Mouse (Mus musculus) cerebellum, adult 9-11 months (tissue): ENCODE results near the gene Ppp4c.

ENCODE experiments used
- DNase-seq: peaks from one replicate; pipeline ENCODE4 v3.0.0; 2022

The Ppp4c gene

DNA sequence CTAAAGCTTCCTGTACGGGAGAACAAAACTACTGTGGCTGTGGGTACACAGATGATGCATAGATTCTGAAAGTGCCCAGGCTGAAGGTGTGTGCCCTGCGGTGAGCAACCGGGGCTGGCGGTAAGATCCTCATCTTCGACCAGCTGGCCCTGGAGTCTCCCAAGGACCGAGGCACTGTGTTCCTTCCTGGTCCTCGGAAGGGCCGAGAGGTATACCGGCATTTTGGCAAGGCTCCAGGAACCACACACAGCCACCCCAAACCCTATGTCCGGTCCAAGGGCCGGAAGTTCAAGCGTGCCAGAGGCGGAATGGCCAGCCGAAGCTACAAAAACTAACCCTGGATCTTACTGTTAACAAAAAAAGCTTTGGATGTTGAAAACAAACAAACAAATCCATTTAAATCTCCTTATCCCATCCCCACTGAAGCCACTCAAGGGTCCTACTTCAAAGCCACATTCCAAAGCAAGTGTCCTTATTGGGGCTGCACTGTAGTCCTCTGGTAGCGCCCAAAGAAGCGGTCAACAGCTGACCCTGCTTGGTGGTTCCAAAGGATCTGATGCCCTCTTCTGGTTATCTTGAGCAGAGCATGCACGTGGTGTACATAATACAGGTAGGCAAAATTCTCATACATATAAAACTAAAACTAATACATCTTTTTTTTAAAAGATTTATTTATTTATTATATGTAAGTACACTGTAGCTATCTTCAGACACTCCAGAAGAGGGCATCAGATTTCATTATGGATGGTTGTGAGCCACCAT, 42.5 kb downstream of the Ppp4c start:
- DNase-seq: no peak

DNA sequence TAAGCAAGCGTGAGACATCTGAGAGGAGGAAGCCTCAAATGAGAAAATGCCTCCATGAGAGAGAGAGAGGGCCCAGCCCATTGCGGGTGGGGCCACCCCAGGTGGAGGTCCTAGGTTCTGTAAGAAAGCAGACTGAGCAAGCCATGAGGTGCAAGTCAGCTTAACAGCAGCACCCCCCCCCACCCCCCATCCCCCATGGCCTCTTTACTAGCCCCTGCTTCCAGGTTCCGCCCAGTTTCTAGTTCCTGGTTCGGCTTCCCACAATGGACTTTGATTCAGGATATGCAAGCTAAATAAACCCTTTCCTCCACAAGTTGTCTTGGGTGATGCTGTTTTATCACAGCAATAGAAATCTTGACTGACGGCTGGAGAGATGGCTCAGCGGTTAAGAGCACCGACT, 43.5 kb downstream of the Ppp4c start:
- no peak for DNase-seq

DNA sequence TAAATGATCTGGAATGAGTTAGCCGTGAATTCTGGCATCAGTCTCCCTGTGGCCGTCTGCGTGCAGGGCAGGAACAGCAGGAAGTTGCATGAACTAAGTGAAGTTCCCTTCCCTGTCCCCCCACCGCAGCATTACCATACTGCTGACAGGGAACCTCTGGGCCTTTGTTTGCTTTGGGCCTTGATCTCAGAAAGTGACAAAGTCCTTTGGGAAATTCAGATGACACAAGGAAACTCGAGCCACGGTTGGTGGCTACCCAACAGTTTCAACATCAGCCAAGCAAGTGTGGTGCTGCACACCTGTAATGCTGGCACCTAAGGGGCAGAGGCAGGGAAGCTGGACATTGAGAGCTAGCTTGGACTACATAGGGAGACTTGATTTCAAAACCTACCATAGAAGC, 45.5 kb downstream of the Ppp4c start:
- DNase-seq: no peak

DNA sequence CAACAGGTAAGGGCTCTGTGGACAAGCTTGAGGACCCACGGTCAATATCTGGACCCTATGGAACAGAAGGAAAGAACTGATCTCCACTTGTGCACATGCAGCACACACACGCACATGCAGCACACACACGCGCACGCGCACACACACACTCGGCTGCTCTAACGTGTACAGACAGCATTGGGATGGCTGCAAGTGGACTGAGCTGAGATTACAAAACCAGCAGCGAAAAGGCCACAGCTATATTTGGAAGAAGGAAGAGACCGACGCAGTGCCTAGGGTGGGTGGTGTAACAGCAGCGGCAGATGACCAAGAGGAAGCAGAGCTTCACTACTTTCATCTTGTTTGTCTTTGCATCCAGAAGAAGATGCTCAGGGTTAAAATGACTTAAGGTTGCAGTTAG, 46.2 kb downstream of the Ppp4c start:
- DNase-seq: no peak

DNA sequence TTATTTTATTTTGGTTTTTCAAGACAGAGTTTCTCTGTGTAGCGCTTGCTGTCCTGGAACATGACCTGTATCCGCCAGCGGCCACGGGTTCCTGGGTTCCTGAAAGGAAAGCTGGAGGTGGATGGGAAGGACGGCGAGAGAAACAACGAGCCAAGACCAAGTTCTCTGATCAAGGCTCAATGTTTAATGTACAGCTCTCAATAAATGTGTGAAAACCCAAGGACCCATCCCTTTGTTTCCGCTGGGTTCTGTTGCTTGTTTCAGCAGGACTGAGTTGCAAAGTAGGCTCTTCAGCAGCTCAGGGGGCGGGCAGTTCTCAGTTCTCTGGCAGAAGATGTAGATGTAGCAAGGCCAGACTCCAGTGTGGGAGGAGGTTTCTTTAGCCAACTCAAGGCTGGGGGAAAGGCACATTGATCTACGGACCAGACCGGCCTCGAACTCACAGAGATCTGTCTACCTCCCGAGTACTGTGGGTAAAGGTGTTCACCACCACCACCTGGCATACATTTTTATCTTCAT, 50.3 kb downstream of the Ppp4c start:
- no peak for DNase-seq

DNA sequence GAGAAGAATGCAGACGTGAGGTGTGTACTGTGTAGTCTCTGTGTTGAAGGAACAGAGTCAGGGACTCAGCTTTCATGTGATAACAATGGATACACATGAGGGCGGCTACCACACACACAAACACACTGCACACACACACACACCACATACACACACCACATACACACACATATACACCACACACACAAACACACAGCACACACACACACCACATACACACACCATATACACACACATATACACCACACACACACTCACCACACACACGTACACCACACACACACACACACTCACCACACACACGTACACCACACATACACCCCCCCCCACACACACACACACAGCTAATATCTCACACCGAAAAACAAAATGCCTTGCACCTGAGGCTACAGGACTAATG, 50.8 kb downstream of the Ppp4c start:
- no peak for DNase-seq

DNA sequence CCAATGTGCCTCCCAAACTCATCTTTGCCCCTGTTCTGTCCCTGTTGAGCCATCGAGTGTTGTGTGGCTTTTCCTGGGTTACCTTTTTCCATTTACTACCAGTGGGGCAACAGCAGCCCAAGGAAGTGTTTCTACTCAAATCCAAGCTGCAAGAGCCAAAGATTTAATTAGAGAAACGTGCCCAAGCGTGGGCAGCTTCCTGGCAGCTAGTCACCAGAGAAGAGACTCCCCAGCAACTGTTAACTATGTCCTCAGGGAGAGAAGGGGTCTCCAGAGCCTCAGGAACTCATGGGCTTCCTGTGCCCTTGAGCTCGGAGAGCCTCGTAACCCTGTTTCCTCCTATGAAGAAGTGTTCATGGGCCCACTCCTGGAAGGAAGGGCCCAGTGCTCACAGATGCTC, 51.3 kb downstream of the Ppp4c start:
- no peak for DNase-seq

DNA sequence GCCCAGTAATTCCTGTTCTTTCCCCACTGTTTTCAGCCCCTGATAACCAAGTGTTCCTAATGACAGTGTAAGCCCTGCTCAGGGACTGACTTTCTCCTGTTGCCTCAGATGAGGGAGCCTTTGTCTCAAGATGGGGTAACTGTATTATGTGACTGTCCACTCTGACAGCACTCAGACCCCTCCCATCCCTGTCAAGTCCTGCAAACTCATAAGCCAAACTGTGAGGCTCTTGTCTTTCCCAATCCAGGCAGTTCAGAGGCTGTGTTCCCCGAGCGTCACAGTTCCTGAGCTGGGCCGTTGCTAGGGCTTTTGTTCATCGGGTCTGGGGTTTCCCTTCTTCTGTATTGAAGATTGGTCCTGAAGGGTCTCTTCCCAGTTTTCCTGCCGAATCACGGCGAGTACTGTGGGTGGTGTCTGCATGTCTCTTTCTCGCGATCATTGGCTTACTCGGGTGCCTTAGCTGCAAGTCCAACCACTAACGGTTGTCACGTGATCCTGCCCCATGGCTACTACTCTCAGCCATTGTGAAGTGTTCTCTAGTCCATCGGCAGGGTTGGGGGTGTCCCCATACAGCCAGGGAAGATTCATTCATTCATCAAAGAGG, 52.1 kb downstream of the Ppp4c start:
- no peak for DNase-seq

DNA sequence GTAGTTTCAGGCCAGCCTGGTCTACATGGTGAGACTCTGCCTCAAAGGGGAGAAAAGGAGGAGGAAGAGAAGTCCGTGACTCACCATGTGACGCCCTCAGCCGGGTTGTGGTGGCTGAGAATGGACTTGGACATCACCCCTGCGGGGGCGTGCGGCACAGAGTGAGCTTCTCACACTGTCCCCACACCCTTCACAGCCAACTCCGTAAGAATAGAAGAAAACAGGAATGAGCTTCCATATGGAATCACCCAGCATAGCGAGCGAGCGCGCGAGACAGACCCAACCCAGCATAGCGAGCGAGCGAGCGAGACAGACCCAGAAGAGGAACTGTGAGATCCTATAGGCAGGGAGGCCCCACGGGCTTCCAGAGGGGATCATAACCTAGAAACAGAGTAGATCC, 52.7 kb downstream of the Ppp4c start:
- no peak for DNase-seq

DNA sequence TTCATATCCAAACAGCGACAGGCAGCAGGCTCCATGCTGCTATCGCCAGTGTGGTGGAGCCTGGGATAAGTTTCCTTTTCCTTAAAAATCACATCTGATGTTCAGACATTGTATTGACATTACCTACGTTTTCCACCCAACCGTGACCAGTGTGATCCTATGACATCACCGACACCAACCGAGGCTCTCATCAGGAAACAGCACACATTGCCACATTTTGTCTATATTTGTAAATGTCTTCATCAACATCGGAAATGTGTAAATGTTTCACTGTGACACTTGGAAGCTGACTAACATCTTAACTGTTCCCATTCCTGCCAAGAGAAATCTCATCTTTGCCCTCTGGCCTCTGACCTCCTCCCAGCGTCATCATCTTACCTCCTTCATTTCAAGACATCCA, 56.2 kb downstream of the Ppp4c start:
- no peak for DNase-seq
